Mouse (Mus musculus): Measurements from ENCODE around the gene Tomm7. TPM values are rescaled to one million over a fixed set of nuclear protein-coding genes. Genes with fewer than 3 reads are reported as not detected.
"Not testable (repeated sequence)": the region's sequence is repeated elsewhere in the genome, so short reads cannot be mapped to it uniquely, and the experiment has no call there.

Tomm7 gene
- total RNA-seq, 2 experiments from 2014 or later: 105 to 107 TPM

DNA sequence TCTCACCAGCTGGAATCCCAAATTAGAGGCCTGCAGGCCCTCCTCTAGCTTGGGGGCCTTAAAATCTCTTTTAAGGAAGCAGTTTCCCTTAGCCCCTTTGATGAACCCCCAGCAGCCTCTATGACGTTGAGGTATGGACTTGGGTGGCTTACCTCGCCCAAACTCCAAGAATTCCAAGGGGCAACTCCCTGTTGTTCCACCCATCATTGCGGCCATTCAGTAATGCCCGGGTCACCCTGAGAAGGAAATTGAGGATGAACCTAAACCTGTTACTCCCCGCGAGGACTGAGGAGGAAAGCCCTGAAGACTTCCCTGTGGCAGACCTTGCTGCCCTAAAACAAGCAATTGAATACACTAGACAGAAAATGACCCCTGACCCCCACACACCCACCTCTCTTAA lies 11.5 kb upstream of the Tomm7 start:
- DNase-seq: no peak
- intact Hi-C loops (cut with DNase I): loop anchor here (2.0 kb wide), 1 partner anchor 35 kb away; no protein-coding TSS in a partner anchor

DNA sequence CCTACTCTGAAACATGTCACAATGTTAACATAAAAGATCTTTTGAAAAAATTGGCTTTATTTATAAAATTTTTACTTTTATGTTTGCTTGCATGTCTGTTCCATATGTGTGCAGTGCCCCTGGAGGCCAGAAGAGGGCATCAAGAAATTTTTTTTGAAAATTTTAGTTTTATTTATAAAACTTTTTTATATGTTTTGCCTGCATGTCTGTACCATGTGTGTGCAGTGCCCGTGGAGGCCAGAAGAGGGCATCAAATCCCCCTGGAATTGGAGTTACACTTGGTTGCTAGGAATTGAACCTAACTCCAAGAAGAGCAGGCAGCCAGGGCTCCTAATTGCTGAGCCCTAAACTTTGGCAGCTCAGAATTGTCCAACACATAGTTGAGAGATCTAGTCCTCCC lies 9.0 kb upstream of the Tomm7 start:
- not testable (repeated sequence) for DNase-seq
- intact Hi-C loops (cut with DNase I): loop anchor here (5.0 kb wide), 2 partner anchors 124 to 199 kb away; no protein-coding TSS in a partner anchor

DNA sequence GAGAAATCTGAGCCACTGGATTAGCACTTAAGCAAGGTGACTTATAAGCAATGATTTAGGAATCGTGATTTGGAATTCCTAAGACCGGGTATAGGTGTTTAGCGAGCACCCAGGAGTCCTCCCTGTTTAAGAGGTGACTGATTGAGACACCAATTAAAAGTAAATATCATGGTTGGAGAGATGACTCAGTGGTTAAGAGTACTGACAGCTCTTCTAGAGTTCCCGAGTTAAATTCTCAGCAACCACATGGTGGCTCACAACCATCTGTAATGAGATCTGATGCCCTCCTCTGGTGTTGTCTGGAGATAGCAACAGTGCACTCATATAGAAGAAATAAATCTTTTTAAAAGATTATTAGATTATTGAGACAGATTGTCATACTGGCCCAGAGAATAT lies 7.2 kb upstream of the Tomm7 start:
- intact Hi-C loops (cut with DNase I): loop anchor here (1.0 to 5.0 kb wide), 4 partner anchors 126 to 314 kb away; partner anchors contain the start of gene Nupl2
- DNase-seq: not testable (repeated sequence)

DNA sequence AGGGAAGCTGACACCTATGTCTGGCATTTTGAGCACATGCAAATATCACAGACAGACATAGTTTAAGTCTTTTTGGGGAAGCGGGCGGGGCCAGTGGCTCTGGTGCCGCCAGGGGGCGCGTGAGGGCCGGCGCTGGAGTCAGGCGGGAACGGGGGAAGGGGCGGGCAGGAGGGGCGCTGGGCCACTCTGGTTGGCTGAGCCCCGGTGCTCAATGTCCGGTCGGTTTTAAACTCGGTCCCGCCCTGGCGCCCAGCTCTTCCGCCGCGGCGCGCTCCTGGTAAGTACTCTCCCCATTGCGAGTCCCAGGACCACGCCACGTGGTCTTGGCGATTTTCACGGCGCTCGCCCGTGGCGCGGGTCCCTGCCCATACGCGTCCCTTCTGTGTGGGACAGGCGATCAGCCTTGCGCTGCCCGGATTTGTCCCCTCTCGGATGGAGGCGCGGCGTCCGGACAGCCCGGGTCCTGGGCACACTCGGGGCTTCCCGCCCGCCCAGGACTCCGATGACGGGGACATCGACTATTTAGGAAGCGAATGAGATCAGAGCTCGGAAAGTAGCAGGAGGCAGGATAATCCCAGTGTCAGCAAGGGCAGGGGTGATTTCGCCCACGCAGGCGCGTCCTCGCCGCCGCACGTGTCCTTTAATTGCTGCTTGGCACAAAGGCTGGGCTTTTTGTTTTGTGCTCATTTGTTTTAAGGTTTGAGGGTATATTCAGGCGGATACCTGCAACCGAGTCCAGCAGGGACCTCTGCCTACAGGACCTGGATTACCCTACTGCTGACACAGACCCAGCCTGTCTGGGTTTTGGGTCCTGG lies 6.6 kb upstream of the Tomm7 start:
- peak; percentile 93 to 97 for DNase-seq
- intact Hi-C loops (cut with DNase I): loop anchor here (1.0 to 5.0 kb wide), 5 partner anchors 127 to 314 kb away; partner anchors contain the start of gene Nupl2

DNA sequence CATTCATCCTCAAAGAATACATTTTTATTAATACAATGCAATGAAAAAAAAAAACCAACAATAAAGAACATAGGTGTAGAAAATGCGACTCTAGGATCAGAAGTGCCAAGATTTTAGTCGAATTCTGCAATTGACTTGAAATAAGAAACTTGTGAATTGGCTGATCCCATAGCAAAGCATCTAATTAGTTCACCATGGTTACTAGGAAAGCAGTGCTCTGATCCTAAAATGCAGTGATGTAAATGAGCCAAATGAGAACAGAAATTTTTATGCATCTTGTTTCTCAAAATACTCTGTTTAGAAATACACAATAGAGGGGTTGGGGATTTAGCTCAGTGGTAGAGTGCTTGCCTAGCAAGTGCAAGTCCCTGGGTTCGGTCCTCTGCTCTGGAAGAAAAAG lies 1.2 kb upstream of the Tomm7 start:
- intact Hi-C loops (cut with DNase I): no loop called here
- DNase-seq: no peak

DNA sequence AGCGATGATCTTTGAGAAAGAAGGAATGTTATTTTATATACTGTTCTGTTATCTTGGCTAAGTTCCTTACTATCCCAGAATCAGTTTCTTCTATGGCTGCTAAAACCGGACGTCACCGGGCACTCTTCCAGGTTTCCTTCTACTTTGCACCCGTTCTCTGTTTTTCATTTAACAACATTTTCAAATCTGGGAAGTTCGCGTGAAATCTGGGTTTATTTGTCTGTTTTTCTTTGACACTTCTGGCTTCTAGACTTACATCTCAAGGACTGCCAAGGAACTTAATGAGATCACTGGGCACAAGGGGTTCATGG lies 525 bp upstream of the Tomm7 start:
- intact Hi-C loops (cut with DNase I): no loop called here
- DNase-seq: peak in 1 of 2 experiments; percentile 43

DNA sequence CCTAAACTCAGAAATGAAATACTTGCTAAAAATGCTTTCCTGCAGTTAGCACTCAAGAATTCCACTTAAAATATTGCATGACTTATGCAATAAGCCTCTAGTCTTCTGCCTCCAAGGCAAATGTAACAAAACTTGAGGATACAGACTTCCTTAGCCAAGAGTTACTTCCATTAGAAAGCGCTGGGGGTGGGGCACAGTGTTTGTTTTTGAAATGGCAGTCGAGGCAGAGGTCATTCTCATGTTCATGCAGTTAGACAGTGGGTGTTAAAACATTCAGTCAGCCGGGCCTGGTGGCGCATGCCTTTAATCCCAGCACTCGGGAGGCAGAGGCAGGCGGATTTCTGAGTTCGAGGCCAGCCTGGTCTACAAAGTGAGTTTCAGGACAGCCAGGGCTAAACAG lies 5.8 kb downstream of the Tomm7 start:
- intact Hi-C loops (cut with DNase I): no loop called here
- no peak for DNase-seq

DNA sequence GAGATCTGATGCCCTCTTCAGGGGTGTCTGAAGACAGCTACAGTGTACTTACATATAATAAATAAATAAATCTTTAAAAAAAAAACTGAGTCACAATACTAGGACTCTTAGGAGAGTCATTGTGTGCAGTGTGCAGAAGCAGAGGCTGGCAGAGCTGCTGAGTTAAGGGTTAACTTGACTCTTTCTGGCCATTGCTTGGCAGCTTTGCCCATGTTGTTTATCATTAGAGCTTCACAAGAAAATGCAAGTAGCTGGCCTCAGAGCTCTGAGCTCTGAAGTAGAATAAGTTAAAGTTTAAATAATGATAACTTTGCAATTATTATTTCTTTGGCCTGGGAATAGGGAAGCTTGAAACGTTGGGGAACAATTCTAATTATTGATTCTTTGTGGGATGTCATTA lies 8.3 kb downstream of the Tomm7 start:
- DNase-seq; intact Hi-C loops (cut with DNase I): not testable (repeated sequence)

DNA sequence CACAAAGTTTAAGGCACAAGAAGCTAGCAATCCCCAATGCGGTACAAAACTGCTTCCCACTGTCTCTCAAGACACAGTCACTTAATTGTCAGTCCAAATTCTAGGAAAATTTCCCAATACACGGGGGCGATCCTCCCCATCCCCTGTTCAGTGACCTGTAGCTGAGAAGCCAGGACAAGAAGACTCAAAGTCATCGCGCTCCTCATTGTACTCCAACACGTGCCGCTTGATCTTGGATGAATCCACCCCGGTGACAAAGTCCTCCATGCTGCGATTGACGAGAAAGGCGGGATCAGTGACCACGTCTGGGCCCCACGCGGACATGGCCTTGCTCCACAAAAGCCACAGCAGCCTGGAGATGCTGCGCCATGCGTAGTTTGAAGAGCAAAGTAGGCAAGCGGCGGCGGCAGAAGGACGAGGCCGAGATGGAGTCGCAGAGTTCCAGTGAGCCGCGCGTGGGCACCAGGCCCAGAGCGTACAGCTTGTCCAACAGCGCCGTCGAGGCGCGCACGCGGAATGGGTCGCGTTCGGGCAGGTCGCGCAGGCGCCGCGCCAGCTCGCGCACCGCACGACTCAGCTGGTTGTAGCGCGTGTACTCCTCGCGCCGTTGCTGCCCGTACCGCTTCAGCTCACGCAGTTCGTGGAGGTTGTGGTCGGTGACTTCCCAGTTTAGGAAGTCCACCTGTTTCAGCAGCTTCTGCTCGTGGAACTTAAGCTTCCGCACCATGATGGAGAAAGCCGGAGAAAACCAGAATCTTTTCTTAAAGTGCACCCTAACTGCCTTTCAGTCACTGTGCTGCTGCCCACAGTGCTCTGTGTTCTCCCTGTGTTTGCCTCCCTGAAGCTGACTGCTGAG lies 12.8 kb downstream of the Tomm7 start:
- peak; percentile 17 to 26 for DNase-seq
- intact Hi-C loops (cut with DNase I): no loop called here

DNA sequence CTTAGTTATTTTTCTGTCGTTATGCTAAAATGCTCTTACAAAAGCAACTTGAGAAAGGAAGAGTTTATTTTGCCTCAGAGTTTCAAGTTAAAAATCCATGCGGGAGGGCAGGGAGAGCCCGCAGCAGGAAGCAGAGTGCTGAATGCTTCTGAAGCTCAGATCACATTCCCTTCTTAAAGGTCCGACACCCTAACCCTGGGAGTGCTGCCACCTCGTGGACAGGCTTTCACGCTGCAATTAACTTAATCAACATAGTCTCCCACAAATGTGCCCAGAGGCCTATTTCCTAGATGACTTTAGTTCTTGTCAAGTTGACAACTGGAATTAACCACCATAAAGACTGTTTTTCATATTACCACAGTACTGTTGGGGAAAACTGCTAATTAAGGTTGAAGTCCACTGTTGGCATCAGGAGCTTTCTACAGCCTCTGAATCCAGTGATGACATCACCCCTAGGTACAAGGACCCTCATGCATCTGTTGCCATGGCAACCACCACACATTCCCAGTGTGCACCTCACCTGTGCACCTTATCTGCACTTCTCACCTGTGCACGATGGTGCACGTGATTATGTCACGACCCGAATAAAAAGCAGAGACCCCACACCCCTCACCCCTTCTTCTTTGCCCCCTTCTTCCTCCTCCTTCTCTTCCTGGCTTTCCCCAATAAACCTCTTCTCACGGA lies 17.5 kb downstream of the Tomm7 start:
- intact Hi-C loops (cut with DNase I): no loop called here
- peak; percentile 64 to 69 for DNase-seq

DNA sequence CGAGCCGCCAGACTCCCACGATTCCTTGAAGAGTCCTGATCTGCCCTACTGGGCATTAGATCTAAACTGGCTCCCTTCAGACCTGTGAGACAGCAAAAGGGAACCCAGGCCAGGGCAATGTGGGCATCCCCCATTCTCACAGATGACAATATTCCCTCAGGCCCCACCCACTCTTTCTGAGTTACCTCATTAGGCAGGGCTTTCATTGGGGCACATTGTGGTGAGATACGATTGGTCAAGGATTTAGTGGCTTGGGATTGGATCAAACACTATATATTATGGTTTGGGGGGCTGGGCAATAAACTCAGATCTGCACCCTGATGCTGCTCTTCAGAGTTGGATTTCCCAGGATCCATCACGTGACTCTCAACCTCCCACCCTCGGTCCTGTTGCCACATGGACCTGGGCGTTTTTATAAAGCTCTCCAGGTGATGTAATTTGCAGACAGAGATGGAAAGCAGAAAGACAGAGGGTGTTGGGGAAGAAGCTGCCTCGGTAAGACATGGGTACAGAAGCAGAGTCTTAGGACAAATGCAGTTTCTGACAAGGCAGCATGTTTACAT lies 19.7 kb downstream of the Tomm7 start:
- intact Hi-C loops (cut with DNase I): no loop called here
- DNase-seq: no peak

DNA sequence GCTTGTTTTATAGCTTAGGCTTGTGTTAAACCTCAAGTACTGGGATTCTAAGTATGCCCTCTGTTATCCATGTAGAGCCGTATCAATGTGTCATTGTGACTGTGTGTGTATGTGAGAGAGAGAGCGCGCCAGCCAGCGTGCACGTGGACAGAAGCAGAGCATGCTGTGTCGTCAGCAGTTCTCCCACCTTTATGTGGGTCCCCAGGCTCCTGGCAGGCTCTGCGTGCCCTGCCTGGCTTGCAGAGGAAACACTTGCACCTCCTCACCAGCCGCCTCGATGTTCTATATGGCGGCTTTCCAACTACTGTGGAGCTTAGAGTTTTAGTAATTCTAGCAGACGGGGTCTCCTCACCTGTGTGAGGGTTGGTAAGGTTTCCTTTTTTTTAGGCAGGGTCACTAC lies 21.7 kb downstream of the Tomm7 start:
- intact Hi-C loops (cut with DNase I): no loop called here
- DNase-seq: no peak

DNA sequence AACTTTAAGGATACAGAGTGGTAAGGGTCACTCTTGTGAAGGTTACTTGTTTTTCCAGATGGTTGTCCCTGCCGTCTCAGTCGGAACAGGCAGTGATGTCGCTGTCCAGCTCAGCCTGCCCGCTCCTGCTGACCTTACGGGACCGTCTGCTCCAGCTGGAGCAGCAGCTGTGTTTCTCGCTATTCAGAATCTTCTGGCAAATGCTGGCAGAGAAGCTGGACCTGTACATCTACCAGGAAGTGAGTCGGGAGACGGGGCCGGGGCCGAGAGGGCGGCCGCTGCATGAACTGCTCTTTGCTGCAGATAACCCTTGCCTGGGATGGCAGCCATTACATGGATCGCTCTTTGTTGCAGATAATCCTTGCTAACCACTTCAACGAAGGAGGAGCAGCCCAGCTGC lies 27.3 kb downstream of the Tomm7 start:
- DNase-seq: no peak
- intact Hi-C loops (cut with DNase I): no loop called here

DNA sequence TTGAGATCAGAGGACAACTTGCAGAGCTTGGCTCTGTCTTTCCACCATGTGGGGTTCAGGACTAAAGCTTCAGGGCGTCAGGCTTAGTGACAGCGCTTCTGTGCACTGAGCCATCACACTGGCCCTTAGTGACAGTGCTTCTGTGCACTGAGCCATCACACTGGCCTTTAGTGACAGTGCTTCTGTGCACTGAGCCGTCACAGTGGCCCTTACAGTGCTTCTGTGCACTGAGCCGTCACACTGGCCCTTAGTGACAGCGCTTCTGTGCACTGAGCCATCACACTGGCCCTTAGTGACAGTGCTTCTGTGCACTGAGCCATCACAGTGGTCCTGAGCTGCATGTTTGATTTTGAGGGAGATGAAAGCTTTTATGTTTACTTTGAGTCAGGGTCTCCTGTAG lies 29.1 kb downstream of the Tomm7 start:
- no peak for DNase-seq
- intact Hi-C loops (cut with DNase I): no loop called here

DNA sequence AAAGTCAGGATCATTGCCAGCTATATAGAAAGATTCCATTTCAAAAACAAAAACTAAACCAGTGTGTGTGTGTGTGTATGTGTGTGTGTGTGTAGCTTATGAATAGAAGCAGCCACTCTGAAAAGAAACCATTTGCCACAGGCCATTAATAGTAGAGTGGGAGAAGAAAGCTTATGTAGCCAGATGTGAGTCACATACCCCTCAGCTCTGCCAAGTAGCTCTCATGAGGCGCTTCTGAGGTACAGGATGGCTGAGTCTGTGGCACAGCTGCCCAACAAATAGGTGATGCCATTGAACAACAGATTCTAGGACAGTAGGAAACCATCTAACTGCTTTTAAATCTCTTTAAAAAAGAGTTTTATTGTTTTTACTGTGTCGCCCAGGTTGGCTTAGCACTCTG lies 51.2 kb downstream of the Tomm7 start:
- DNase-seq: no peak
- intact Hi-C loops (cut with DNase I): no loop called here

DNA sequence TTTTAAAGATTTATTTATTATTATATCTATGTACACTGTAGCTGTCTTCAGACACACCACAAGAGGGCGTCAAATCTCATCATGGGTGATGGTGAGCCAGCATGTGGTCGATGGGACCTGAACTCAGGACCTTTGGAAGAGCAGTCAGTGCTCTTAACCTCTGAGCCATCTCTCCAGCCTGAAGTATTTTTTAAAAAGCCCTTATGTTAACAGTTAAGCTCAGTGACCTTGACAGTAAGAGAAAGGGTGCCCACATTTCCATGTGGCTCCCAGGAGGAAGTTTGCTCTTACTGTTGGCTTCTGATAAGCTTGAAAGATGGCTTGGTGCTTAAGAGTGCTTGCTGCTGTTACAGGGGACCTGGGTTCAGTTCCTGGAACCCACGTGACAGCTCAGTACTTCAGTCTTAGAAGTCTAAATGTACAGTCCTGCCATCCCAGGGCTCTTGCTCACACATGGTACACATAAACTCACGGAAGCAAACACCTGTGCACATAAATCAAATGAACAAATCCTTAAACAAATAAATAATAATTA lies 54.8 kb downstream of the Tomm7 start:
- intact Hi-C loops (cut with DNase I): loop anchor here (10.0 kb wide), 1 partner anchor 1244 kb away; no protein-coding TSS in a partner anchor

More for the DNA sequence above, 54.8 kb downstream of the Tomm7 start:
- DNase-seq: no peak
